Mouse (Mus musculus): ENCODE data around the gene Tpx2.
A peak's percentile ranks its signal among the peaks of the same experiment; 100 is the strongest.

Gene Tpx2

DNA sequence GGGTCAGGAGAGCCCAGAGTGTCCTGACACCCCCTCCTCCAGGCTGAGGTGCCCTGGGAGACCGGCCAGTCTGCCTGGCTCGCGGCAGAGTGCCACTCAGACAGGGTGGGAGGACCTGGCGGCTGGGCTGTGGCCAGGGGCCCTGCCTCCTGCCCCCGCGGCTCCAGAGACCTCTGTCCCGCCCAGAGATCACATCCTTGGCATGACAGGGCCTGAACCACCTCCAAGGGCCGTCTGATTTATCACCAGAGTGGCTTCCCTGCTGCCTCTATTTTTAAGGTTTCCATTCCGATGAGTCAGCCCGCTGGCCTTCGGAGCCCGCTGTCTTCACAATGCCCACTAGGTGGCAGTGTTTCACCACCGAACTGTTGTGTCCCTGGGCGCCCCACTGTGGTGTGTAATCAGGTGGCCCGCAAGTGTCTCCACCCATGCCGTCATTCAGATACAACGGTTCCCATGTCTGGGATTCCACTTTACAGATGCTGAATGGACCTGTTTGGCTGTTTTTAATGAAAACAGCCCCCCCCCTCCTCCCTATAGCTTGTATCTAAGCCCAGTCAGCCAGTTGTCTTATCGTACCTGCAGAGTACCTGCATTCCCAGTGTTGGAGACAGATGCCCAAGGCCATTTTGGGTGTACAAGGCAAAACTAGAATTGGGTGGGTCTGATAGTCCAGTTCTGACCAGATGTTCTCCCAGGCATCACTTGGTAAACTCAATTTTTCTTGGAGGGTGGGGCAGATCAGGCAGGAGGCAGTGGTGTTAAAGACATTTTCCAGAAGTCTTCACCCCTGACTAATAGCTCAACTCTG is 66.8 kb downstream of the Tpx2 start:
- DNase-seq (ENCODE audit: low read depth, low spot score), result peak; percentile 92

- DNase-seq (ENCODE audit: low read depth, low spot score), result no peak
Measured at GRCm38 (mm10) chr2:152915453-152915852, 67.7 kb downstream of the Tpx2 start.

- no peak for DNase-seq (ENCODE audit: low read depth, low spot score)
Measured at GRCm38 (mm10) chr2:152916111-152916510, 68.3 kb downstream of the Tpx2 start.

DNA sequence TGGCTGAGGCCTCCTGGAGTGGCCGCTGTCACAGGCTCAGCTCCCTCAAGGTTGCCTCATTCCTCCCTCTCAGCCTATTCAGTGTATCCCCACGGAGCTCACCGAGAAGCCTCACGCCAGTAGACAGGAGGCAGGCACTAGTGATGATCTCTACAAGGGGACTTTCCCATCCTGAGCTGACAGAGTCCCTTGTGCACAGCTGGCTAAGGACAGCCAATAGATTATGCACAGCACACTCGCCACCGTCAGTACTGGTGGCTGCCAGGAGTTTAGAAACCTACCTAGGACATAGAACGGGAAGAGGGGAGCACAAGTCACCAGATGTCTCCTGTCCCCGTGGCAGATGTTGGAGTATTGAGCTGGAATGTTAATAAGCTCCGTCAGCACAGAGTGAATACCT is 69.9 kb downstream of the Tpx2 start:
- DNase-seq (ENCODE audit: low read depth, low spot score), result no peak

- DNase-seq (ENCODE audit: low read depth, low spot score), result peak; percentile 41
Measured at GRCm38 (mm10) chr2:152922376-152922775, 74.6 kb downstream of the Tpx2 start.

DNA sequence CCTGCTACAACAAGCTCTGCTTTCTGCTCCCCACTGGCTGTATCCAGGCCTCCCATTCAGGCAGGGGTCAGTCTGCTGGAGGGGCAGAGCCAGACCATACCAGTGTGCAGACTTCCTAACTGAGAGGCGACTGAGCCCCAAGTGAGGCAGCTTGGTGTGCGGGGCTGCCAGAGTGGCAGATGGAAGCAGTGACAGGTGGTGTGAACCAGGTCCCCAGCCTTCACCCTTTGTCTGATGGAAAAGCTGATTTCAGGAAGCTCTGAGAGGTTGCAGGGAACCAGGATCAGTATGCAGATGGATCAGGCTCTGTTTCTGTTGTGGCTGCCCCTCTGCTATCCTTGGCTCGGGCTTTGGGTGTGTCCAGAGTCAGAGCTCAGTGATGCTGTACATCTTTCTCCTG is 75.9 kb downstream of the Tpx2 start:
- DNase-seq (ENCODE audit: low read depth, low spot score), result no peak

DNA sequence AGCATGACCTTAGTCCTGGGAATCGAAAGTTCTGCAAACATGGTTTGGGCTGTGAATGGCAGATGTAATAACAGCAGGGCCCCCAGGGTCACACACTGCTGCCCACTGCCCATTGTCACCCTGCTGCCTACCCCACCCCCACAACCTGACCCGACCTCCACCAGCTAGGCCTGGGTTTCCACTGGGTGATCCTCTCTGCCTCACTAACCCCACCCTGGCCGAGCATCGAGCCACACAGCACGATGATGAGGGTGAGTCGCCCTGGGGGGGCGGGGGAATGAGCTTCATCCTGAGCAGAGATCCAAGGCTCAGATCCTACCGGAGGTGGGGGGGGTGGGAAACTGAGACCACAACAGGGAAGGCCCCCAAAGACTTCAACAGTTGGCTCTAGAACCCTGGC is 76.4 kb downstream of the Tpx2 start:
- DNase-seq (ENCODE audit: low read depth, low spot score), result no peak

GRCm38 (mm10) chr2:152924543-152924942 is 76.8 kb downstream of the Tpx2 start:
- no peak for DNase-seq (ENCODE audit: low read depth, low spot score)

GRCm38 (mm10) chr2:152925189-152925872 is 77.6 kb downstream of the Tpx2 start:
- no peak for DNase-seq (ENCODE audit: low read depth, low spot score)

- DNase-seq (ENCODE audit: low read depth, low spot score), result no peak
Measured at GRCm38 (mm10) chr2:152926896-152927295, 79.1 kb downstream of the Tpx2 start.

DNA sequence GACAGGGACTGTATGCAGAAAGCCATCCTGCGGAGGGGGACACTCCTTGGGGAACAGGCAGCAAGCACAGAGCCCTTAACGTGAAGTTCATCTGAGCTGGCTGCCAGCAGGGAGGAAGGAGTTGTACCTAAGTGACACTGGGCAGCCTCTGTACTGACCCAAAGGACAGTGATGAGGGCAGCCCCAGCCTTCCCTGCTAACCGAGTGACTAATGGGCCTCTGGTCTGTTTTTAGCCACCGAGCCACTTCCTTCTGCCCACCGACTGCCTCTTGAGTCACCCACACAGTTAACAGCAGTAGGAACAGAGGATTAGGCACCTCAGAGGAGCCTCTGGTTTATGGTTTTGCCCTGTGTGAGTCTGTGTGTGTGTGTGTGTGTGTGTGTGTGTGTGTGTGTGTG is 79.6 kb downstream of the Tpx2 start:
- no peak for DNase-seq (ENCODE audit: low read depth, low spot score)

GRCm38 (mm10) chr2:152928219-152928987 is 80.6 kb downstream of the Tpx2 start:
- no peak for DNase-seq (ENCODE audit: low read depth, low spot score)

- no peak for DNase-seq (ENCODE audit: low read depth, low spot score)
Measured at GRCm38 (mm10) chr2:152928988-152929370, 81.2 kb downstream of the Tpx2 start.

DNA sequence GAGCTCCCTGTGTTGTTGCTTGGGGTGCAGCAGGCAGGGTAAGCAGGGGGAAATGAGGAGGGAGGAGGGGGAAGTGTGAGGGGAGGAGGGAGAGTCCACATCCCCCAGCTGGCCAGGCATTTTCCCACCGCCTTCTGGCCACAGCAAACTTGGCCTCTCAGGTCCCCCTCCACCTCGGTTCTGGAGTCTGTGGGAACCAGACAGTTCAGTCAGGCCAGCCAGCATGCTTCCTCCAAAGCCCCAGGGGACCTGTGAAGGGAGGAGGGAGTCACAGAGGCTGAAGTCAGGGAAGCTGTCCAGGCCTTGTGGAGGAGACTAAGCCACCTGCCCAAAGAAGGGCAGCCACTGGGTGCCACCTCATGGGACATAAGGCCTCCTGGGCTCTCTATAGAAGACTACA is 82.5 kb downstream of the Tpx2 start:
- no peak for DNase-seq (ENCODE audit: low read depth, low spot score)

- DNase-seq (ENCODE audit: low read depth, low spot score), result no peak
Measured at GRCm38 (mm10) chr2:152931456-152932160, 83.8 kb downstream of the Tpx2 start.

DNA sequence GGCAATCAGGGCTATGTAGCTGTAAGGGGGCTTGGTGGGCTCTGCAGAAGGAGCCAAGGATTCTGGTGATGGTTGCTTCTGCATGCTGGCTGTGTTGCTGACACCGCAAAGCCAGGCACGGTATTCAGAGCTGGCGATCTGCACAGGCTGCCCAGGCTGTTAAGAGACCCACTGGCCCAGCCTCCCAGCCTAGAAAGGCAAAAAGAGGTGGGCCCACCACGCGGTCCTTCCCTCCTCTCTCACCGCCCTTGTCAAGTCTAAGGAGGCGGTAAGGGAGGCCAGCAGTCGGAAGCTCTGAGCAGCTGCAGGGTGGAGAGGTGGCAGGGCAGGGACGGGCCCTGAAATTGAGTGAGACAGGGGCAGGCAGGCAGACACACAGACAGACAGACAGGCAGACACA is 85.3 kb downstream of the Tpx2 start, which contains the start of gene Foxs1:
Gene Foxs1 (minus strand): TSS at position 161 of the 400 bp plus-strand sequence.
- DNase-seq (ENCODE audit: low read depth, low spot score), result no peak

DNA sequence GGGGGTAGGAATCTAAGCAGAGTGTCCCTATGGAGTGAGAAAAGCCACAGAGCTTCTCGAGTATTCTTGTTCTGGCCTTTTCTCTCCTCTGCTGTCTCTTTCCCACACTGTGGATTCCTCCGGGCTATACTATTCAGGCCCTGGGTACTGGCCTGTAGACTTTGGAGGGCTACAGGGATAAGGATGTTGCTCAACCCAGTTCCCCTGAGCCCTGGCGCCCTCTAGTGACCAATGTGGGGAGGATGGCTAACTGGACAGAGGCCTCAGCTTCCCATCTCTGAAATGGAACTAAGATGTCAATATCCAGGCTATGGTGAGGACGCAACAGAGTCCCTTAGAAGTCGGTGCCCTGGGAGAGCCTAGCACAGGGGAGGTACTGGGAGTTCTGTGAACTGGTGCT is 85.8 kb downstream of the Tpx2 start:
- peak; percentile 78 for DNase-seq (ENCODE audit: low read depth, low spot score)

DNA sequence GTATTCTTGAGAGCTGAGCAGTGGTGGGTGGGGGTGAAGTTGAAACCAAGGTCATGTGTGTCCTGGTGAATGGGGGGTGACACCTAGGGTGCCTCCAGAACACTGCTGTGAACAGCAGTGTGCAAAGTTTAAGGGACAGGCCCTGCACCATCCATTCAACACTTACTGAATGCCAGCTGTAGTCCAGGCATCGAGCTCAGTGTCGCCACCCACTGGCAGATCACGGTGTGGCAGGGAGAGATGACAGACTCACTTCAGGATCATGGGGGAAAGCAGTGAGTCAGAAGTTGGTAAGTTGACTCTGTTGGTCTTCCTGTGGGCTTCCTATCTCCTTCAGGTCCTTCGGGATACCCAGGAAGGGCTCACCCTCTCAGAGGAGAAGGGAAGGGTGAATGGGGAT is 92.1 kb downstream of the Tpx2 start:
- peak; percentile 77 for DNase-seq (ENCODE audit: low read depth, low spot score)

DNA sequence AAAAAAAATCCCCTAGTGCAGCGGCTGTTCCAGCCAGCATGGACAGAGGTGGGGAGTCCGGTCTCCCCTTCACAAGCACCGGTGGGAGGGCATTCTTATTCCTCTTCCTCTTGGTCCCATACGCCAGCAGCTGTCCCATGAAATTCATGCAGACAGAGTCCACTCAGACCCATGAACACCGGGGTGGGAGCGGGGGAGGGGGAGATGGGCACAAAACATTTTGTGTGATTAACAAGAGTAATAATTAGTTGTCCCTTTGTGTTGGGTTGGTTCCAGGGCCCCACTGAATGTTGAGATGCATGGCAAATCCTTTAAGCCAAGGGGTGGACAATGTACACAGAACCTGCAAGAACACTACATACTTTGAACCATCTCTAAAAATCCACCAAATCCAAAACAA is 93.3 kb downstream of the Tpx2 start:
- DNase-seq (ENCODE audit: low read depth, low spot score), result no peak

- no peak for DNase-seq (ENCODE audit: low read depth, low spot score)
Measured at GRCm38 (mm10) chr2:152941776-152942175, 94.0 kb downstream of the Tpx2 start.

DNA sequence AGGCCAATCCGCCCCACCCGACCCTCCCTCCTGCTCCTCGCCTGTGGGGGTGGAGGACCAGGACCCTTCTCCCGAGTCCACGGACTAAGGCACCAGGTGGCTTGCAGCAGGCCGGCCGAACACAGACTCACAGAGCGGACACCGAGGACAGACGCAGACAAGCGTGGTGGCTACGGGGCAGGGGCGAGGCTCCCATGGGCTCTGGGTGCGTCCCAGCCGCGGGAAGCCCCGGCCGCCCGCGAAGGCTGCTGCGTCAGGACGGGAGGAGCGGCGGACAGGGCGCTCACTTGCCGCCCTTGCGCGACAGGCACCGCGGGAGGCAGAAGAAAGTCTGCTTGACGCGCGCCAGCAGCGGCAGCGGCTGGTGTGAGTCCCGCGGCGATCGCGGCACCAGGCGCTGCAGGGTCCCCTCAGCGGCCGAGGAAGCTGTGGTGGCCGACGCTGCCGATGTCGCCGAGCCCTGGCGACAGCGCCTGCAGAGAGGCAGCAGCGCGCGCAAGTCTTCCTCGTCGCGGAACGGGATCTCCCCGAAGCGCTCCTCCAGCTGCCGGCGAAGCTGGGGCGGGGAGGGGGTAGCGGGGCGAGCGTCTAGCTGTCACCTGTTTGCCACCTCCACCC is 95.2 kb downstream of the Tpx2 start:
- DNase-seq (ENCODE audit: low read depth, low spot score), result peak; percentile 58

Data from ZHBTc4 (cell line).